Mouse (Mus musculus): ENCODE measurements around the gene Tprgl. TPM values are rescaled to one million over a fixed set of nuclear protein-coding genes. Genes with fewer than 3 reads are reported as not detected.

Gene Tprgl
- polyA plus RNA-seq (2012; ENCODE audit: insufficient read depth, insufficient read length, low replicate concordance, missing spikeins) = not detected in 2 replicates

DNA sequence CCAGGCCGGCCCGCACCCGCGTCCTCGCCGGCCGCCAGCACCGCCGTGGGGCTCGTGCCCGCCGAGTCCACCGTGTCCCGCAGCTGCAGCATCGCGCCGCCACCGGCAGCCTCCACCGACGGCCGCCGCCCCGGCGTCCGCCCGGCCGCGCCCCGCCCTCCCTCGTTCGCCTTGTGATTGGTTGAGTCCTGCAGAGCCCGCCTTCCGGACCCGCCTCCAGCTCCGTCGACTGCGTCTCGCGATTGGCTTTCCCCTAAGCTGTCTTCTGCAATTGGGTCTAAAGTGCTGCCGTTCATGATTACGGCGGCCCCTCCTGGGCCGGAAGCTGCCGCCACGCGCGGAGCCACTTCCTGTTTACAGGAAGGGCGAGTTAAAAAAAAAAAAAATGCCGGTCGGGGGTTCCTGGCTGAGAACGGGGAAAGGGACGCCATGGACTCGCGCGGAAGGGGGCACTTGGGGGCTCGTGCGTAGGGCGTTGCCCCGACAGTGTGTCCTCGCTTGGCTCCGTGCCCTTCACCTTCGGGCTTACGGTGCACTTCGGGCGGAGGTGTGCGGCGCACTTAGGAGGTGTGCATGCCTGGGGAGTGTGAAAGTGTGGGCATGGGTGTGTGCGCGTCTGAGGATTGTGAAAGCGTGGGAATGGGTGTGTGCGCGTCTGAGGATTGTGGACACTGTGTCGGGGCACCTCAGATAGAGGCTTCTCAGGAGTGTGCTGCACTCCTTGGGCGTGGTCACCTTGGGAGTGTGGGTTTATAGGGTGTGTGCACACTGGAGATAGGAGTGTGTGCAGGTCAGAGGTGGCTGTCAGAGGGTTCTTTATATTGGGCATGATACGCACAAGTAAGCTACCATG lies at the start of gene Tprgl:
Gene Tprgl, minus strand, starts transcription at position 129 of the 853 bp plus-strand sequence.
- H3K27ac ChIP-seq (ENCODE audit: insufficient read depth, low read depth, low read length) = peak within 1 kb of the TSS; percentile 73
- 2% methylated on average over 73 of the region's 75 CpGs for WGBS
- peak within 1 kb of the TSS; percentile 89 for H3K4me3 ChIP-seq (ENCODE audit: insufficient read depth, low read depth, low read length)
- TF ChIP-seq CTCF (IDR thresholded peaks at IDR 0.05; ENCODE audit: insufficient read depth, low read depth, low read length) (no peak), POLR2A (IDR thresholded peaks at IDR 0.05; ENCODE audit: insufficient read depth, low read depth, low read length) (peak; percentile 87)
- H3K4me1 ChIP-seq (ENCODE audit: control insufficient read depth, insufficient read depth, low read length) = peaks cover 13% of the 10 kb centered on the region

GRCm38 (mm10) chr4:154209825-154210224 lies 49.4 kb upstream of the Tprgl start:
- Histone ChIP-seq H3K27ac (ENCODE audit: insufficient read depth, low read depth, low read length) (no peak overlapping the region), H3K4me3 (ENCODE audit: insufficient read depth, low read depth, low read length) (no peak overlapping the region), H3K4me1 (ENCODE audit: control insufficient read depth, insufficient read depth, low read length) (peaks cover 16% of the 10 kb centered on the region)
- TF ChIP-seq CTCF (IDR thresholded peaks at IDR 0.05; ENCODE audit: insufficient read depth, low read depth, low read length) (no peak), POLR2A (IDR thresholded peaks at IDR 0.05; ENCODE audit: insufficient read depth, low read depth, low read length) (no peak)
- 55% methylated on average over 3 of the region's 3 CpGs for WGBS

- 87% methylated on average over 6 of the region's 6 CpGs for WGBS
- Histone ChIP-seq H3K4me1 (ENCODE audit: control insufficient read depth, insufficient read depth, low read length) (peaks cover 16% of the 10 kb centered on the region), H3K4me3 (ENCODE audit: insufficient read depth, low read depth, low read length) (no peak overlapping the region), H3K27ac (ENCODE audit: insufficient read depth, low read depth, low read length) (no peak overlapping the region)
- TF ChIP-seq CTCF (IDR thresholded peaks at IDR 0.05; ENCODE audit: insufficient read depth, low read depth, low read length) (no peak), POLR2A (IDR thresholded peaks at IDR 0.05; ENCODE audit: insufficient read depth, low read depth, low read length) (no peak)
Observed at GRCm38 (mm10) chr4:154209054-154209453, 48.6 kb upstream of the Tprgl start.

DNA sequence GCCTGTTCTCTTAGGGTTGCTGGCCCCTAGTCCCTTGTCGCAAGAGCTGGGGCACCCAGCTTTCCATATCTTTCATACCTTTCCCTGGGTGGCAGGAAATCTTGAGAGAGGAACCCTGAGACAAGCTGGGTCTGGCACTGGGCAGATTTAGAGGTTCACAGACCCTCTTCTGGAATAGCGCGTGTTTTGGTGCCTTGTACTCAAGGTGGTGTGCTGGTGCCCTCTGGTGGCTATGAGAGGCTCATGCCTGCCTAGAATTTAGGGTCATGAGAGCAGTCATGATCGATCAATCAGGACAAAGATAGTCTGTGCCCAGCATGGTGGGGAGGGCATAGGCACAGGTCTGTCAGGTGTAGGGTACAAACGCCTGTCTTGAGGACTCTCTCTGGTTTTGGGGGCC lies 46.8 kb upstream of the Tprgl start:
- Histone ChIP-seq H3K4me3 (ENCODE audit: insufficient read depth, low read depth, low read length) (no peak overlapping the region), H3K27ac (ENCODE audit: insufficient read depth, low read depth, low read length) (no peak overlapping the region), H3K4me1 (ENCODE audit: control insufficient read depth, insufficient read depth, low read length) (peaks cover 6% of the 10 kb centered on the region; the same call in 1 of the 2 replicates)
- peak; percentile 59; the same call in 1 of the 2 replicates for TF ChIP-seq CTCF (IDR thresholded peaks at IDR 0.05; ENCODE audit: insufficient read depth, low read depth, low read length)
- TF ChIP-seq POLR2A (IDR thresholded peaks at IDR 0.05; ENCODE audit: insufficient read depth, low read depth, low read length) = no peak
- 16% methylated on average over 5 of the region's 5 CpGs for WGBS

DNA sequence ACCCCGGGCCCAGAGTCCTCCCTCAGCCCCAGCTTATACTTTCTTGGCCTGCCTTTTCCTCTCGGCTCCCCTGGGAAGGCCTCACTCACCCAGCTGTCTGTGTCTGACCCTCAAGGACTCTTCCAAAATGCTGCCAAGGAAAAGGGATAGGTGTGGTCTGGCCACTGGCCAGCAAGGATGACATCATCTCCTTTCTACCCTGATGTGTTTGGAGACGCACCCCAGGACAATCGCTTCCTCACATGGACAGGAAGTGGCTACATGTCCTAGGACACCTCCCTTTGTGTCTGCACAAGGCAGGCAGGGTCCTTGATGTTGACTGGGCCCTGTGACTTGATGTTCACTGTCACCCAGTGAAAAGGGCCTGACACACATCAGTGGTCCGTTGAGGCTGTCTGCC lies 44.9 kb upstream of the Tprgl start:
- WGBS = 77% methylated on average over 5 of the region's 5 CpGs
- no peaks in the 10 kb centered on the region for H3K4me1 ChIP-seq (ENCODE audit: control insufficient read depth, insufficient read depth, low read length)
- H3K4me3 ChIP-seq (ENCODE audit: insufficient read depth, low read depth, low read length) = no peak overlapping the region
- no peak overlapping the region for H3K27ac ChIP-seq (ENCODE audit: insufficient read depth, low read depth, low read length)
- TF ChIP-seq CTCF (IDR thresholded peaks at IDR 0.05; ENCODE audit: insufficient read depth, low read depth, low read length) (no peak), POLR2A (IDR thresholded peaks at IDR 0.05; ENCODE audit: insufficient read depth, low read depth, low read length) (no peak)

DNA sequence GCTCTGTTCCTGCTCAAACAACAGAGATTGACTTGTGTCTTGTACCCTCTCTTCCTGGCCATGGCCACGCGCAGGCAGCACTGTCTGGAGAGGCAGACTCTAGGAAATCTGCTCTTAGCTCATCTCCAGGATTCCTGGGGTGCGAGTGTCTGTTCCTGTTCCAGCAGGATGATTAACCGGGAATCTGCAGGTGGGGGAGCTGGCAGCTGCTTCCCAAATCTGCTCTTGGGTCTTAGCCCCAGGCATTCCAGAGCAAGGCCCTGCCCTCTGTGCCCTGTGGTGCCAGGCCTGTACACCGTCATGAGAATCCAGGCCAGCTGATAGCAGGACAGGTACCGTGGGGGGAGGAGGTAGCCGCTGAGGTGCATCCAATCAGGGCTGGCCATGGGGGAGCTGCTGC lies 44.1 kb upstream of the Tprgl start:
- H3K4me3 ChIP-seq (ENCODE audit: insufficient read depth, low read depth, low read length) = no peak overlapping the region
- H3K27ac ChIP-seq (ENCODE audit: insufficient read depth, low read depth, low read length) = no peak overlapping the region
- 81% methylated on average over 7 of the region's 7 CpGs for WGBS
- TF ChIP-seq POLR2A (IDR thresholded peaks at IDR 0.05; ENCODE audit: insufficient read depth, low read depth, low read length) (no peak), CTCF (IDR thresholded peaks at IDR 0.05; ENCODE audit: insufficient read depth, low read depth, low read length) (no peak)
- H3K4me1 ChIP-seq (ENCODE audit: control insufficient read depth, insufficient read depth, low read length) = no peaks in the 10 kb centered on the region

DNA sequence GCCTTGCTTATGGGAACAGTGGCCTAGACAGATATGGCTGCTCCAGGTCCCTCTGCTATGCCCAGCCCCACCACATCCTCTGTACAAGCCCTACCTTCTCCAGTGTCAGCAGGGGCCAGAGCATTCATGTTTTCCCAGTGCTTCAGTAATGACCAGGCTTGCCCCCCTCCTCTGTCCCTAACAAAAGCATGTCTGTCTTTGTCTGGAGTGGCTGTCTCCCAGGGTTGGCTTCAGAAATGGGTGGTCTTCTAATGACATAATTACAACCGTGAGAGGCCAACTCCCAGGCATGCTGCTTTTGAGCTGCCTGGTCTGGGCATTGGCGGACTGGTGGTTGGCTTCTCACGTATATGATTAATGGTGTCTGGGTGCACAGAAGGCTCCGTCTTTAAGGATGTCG lies 41.0 kb upstream of the Tprgl start:
- WGBS = 72% methylated on average over 5 of the region's 5 CpGs
- TF ChIP-seq CTCF (IDR thresholded peaks at IDR 0.05; ENCODE audit: insufficient read depth, low read depth, low read length) = no peak
- TF ChIP-seq POLR2A (IDR thresholded peaks at IDR 0.05; ENCODE audit: insufficient read depth, low read depth, low read length) = no peak
- no peak overlapping the region for H3K4me3 ChIP-seq (ENCODE audit: insufficient read depth, low read depth, low read length)
- H3K27ac ChIP-seq (ENCODE audit: insufficient read depth, low read depth, low read length) = no peak overlapping the region
- H3K4me1 ChIP-seq (ENCODE audit: control insufficient read depth, insufficient read depth, low read length) = peaks cover 7% of the 10 kb centered on the region

DNA sequence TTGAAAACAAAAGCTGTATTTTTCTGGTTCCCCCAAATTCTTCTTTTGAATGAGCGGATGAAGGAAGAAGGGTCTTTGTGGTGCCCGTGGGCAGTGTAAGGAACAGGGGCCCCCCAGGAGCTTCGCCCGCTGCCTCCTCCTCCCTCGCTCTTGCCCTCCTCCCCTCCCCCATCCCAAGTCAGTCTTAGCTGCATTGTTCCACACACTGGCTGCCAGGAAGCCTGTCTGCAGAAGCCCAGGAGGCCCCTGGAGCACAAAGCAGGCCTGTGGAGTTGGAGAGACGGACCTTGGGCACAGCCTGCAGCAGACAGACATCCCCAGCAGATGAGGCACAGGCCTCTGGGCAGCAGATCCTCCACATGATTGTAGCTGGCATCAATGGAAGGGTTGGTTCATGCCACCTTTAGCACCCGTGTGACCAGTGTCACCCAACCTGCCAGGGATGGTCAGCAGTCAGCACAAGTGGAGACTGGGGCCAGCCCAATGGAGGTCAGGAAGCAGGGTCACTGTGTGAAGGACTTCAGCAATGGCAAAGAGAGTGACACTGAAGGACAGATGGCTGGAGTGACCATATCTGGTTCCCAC lies 38.0 kb upstream of the Tprgl start:
- no peak overlapping the region for H3K4me3 ChIP-seq (ENCODE audit: insufficient read depth, low read depth, low read length)
- 47% methylated on average over 7 of the region's 7 CpGs for WGBS
- TF ChIP-seq CTCF (IDR thresholded peaks at IDR 0.05; ENCODE audit: insufficient read depth, low read depth, low read length) = no peak
- H3K4me1 ChIP-seq (ENCODE audit: control insufficient read depth, insufficient read depth, low read length) = peaks cover 7% of the 10 kb centered on the region
- no peak overlapping the region for H3K27ac ChIP-seq (ENCODE audit: insufficient read depth, low read depth, low read length)

DNA sequence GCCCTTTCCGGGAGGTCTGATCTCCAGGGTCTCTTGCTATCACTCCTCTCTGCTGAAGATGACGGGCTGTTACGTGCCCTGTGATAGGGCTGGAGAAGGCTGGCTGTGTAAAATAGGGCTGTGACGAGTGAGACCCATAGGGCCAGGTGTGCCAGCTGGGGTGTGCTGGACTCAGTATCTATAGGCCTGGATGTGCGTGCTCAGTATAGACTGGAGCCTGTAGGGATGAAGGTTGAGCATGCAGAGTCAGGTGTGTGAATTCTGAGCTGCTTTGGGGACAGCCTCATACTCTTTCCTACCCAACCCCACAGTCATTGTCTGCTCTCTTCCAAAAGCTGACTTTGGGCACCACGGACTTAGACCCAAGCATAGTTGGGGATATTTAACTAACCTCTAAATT lies 37.5 kb upstream of the Tprgl start:
- Histone ChIP-seq H3K4me1 (ENCODE audit: control insufficient read depth, insufficient read depth, low read length) (peaks cover 7% of the 10 kb centered on the region), H3K27ac (ENCODE audit: insufficient read depth, low read depth, low read length) (no peak overlapping the region), H3K4me3 (ENCODE audit: insufficient read depth, low read depth, low read length) (no peak overlapping the region)
- TF ChIP-seq POLR2A (IDR thresholded peaks at IDR 0.05; ENCODE audit: insufficient read depth, low read depth, low read length) = no peak
- TF ChIP-seq CTCF (IDR thresholded peaks at IDR 0.05; ENCODE audit: insufficient read depth, low read depth, low read length) = no peak
- 78% methylated on average over 6 of the region's 6 CpGs for WGBS

Measured in olfactory bulb, adult 2 months (tissue).